Mouse (Mus musculus): Measurements from ENCODE around the gene Zfyve28. TPM values are rescaled to one million over a fixed set of nuclear protein-coding genes. Genes with fewer than 3 reads are reported as not detected.

The Zfyve28 gene
- polyA plus RNA-seq, 1 experiment: 42.2 TPM

DNA sequence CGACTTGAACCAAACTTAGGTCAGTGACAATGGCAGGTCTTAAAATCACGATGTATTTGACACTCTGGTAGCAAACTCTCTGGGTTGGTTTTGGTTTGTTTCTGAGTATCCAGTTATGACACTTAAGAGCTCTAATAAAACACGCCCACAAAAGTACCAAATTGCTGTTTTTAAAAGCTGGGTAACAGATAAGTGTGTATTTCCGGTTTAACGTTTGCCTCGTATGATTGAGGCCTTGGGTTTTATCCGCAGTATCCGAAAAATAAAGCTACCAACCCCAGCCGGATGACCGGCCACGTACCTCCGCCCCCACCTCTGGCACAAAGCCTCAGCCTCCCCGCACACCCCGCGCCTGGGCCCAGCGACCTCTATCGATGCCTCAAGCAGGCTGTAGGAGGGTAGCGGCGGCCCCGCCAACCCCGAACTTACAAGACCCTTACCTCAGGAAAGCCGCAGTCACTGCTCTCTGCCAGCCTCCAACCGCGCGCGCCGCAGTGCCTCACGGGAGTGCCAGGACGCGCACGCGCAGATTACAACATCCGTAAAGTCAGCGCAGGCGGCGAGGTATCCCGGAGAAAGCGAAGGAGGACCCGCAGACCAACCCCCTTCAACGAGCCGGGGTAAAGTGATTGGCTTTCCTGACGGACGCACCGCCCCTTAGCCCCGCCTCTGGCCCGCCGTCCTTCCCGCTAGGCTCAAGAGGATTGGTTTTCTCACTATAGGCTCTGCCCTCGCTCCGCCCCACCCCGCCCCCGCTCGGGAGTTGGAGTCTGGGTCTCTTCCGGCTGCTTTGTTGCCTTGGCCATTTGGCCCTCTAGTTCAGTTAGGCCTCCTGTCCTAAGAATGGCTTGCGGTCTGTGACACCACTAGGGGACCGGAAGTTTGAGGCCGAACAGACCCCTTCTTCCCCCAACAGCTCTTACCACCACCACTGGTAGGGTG is 119.0 kb downstream of the Zfyve28 start, which contains the start of the genes Poln and Haus3:
Gene Poln, minus strand, starts transcription at position 499 of the 942 bp plus-strand sequence.
Gene Haus3, minus strand, starts transcription at position 578 of the 942 bp plus-strand sequence.
- Histone ChIP-seq H3K27ac (ENCODE audit: insufficient read depth, low read length) (peak within 1 kb of the TSS; percentile 79), H3K4me1 (ENCODE audit: control insufficient read depth, insufficient read depth, low read length) (peaks cover 1% of the 10 kb centered on the region; the same call in 1 of the 2 replicates), H3K4me3 (ENCODE audit: insufficient read depth, low read length) (peak within 1 kb of the TSS; percentile 70)
- TF ChIP-seq CTCF (IDR thresholded peaks at IDR 0.05; ENCODE audit: extremely low read depth, insufficient read depth, low read length) (no peak), POLR2A (IDR thresholded peaks at IDR 0.05; ENCODE audit: extremely low read depth, insufficient read depth, low read length) (peak; percentile 69; the same call in 1 of the 2 replicates)

DNA sequence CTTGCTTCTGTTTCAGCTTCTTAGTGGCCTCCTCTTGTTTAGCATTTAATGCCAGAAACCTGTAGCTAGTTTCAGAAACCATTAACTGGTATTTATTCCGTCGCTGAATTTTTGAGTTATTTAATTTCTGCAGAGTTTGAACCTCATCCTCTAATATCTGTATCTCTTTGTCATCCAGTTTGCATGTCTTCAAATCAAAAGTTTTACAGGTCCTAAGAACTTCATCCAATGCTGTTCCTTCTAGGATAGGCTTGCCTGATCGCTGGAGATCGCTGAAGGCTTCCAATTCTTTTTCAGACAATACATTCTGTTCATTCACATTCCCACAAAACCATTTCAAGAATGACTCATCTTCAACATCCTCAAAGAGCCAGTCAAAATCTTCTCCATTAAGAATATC is 120.4 kb downstream of the Zfyve28 start:
- Histone ChIP-seq H3K27ac (ENCODE audit: insufficient read depth, low read length) (no peak overlapping the region), H3K4me3 (ENCODE audit: insufficient read depth, low read length) (no peak overlapping the region), H3K4me1 (ENCODE audit: control insufficient read depth, insufficient read depth, low read length) (peaks cover 1% of the 10 kb centered on the region; the same call in 1 of the 2 replicates)
- TF ChIP-seq CTCF (IDR thresholded peaks at IDR 0.05; ENCODE audit: extremely low read depth, insufficient read depth, low read length) (no peak), POLR2A (IDR thresholded peaks at IDR 0.05; ENCODE audit: extremely low read depth, insufficient read depth, low read length) (no peak)

DNA sequence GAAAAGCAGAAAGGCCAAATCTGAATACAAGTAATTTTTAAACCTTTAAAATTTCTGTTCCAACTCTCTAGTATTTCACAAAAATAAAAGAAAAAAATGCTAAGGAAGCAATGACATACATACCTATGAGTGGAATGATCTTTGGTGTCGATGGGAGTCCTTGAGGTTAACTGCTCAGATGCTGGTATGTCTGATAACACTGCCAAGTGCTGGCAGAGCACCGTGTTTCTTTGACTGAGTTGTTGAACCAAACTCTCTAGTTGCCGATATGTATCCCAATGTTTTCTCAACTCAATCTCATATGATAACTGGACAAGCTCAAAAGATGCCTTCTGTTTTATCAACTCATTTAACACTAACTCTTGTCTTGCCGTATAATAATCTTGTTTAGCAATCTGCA is 122.5 kb downstream of the Zfyve28 start:
- Histone ChIP-seq H3K27ac (ENCODE audit: insufficient read depth, low read length) (no peak overlapping the region), H3K4me3 (ENCODE audit: insufficient read depth, low read length) (no peak overlapping the region), H3K4me1 (ENCODE audit: control insufficient read depth, insufficient read depth, low read length) (no peaks in the 10 kb centered on the region; the same call in 1 of the 2 replicates)
- no peak for TF ChIP-seq POLR2A (IDR thresholded peaks at IDR 0.05; ENCODE audit: extremely low read depth, insufficient read depth, low read length)
- no peak for TF ChIP-seq CTCF (IDR thresholded peaks at IDR 0.05; ENCODE audit: extremely low read depth, insufficient read depth, low read length)

DNA sequence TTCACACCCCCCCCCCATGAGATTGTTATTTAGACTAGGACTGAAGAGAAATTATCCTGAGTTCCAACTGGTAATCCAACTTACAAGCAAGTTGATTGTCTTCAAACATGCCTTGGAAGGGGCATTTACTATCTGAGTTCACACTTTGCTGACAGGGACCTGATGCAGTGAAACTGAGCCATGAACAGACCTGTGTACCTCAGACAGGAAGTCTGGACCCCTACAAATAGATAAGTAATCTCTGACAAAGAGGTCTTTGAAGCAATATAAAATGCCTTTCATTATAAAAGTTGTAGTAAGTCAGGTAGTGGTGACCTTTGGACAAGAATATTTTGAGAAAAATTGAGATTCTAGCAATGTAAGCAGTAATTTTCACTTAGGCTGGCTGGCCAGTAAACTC is 139.8 kb downstream of the Zfyve28 start:
- H3K4me3 ChIP-seq (ENCODE audit: insufficient read depth, low read length): no peak overlapping the region
- no peaks in the 10 kb centered on the region for H3K4me1 ChIP-seq (ENCODE audit: control insufficient read depth, insufficient read depth, low read length)
- no peak for TF ChIP-seq CTCF (IDR thresholded peaks at IDR 0.05; ENCODE audit: extremely low read depth, insufficient read depth, low read length)
- no peak for TF ChIP-seq POLR2A (IDR thresholded peaks at IDR 0.05; ENCODE audit: extremely low read depth, insufficient read depth, low read length)
- H3K27ac ChIP-seq (ENCODE audit: insufficient read depth, low read length): no peak overlapping the region

DNA sequence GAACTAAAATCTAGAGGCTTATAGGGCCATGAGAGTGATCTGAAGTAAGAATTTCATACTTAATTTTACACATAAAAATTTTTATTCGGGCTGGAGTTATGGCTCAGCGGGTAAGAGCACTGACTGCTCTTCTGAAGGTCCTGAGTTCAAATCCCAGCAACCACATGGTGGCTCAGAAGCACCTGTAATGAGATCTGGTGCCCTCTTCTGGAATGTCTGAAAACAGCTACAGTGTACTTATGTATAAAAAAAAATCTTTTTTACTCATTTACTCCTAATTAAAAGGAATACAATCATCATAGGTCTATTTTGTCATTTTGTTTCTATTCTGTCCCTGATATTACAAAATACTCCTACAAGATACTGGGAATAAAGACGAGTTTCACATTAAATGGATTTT is 140.7 kb downstream of the Zfyve28 start:
- no peaks in the 10 kb centered on the region for H3K4me1 ChIP-seq (ENCODE audit: control insufficient read depth, insufficient read depth, low read length)
- H3K27ac ChIP-seq (ENCODE audit: insufficient read depth, low read length): no peak overlapping the region
- TF ChIP-seq CTCF (IDR thresholded peaks at IDR 0.05; ENCODE audit: extremely low read depth, insufficient read depth, low read length) (peak; percentile 9; the same call in 1 of the 2 replicates), POLR2A (IDR thresholded peaks at IDR 0.05; ENCODE audit: extremely low read depth, insufficient read depth, low read length) (no peak)
- no peak overlapping the region for H3K4me3 ChIP-seq (ENCODE audit: insufficient read depth, low read length)

Other genes with a start within 250 kb of the Zfyve28 start
- gene Poln, start 119.0 kb downstream of the Zfyve28 start, polyA plus RNA-seq (2012; rRNA removed): 1.4 and 3.1 TPM in 2 replicates
- 5.5 and 5.7 TPM in 2 replicates for gene Haus3, start 118.9 kb downstream of the Zfyve28 start, polyA plus RNA-seq (2012; rRNA removed)
- 93.6 and 95.3 TPM in 2 replicates for gene Mxd4, start 100.7 kb downstream of the Zfyve28 start, polyA plus RNA-seq (2012; rRNA removed)
- 0.38 and 0.46 TPM in 2 replicates for gene Cfap99, start 151 bp upstream of the Zfyve28 start, polyA plus RNA-seq (2012; rRNA removed)
- gene Rnf4, start 47.8 kb upstream of the Zfyve28 start, polyA plus RNA-seq (2012; rRNA removed): 82.6 and 88.2 TPM in 2 replicates
- gene Fam193a, start 81.5 kb upstream of the Zfyve28 start, polyA plus RNA-seq (2012; rRNA removed): 32.7 and 42.0 TPM in 2 replicates
- 27.3 and 38.6 TPM in 2 replicates for gene Tnip2, start 225.5 kb upstream of the Zfyve28 start, polyA plus RNA-seq (2012; rRNA removed)
- 3.5 TPM in 2 replicates for gene Sh3bp2, start 237.4 kb upstream of the Zfyve28 start, polyA plus RNA-seq (2012; rRNA removed)